Mouse (Mus musculus) neural tube, embryonic 14.5 days (tissue): ENCODE measurements around the gene Shroom1. TPM values are rescaled to one million over a fixed set of nuclear protein-coding genes. Genes with fewer than 3 reads are reported as not detected.
A peak's percentile ranks its signal among the peaks of the same experiment; 100 is the strongest.

Experiments
- ATAC-seq: fragments of 200-750 bp; cut with Nextera tagmentation; 2 replicates; pipeline ENCODE4 v1.8.0; 2017; ENCODE audit warnings: low read depth, mild to moderate bottlenecking, moderate TSS enrichment, moderate library complexity
- H3K27ac ChIP-seq: fragments of 300-500 bp; sonication (generic); 2 replicates; pipeline ENCODE4 v1.5.1; 2014; ENCODE audit warnings: low read depth, mild to moderate bottlenecking, control low read depth, low read length, moderate library complexity, mixed read lengths
- H3K27me3 ChIP-seq: fragments of 300-500 bp; sonication (generic); 2 replicates; pipeline ENCODE4 v1.6.1; 2014; ENCODE audit warnings: low read length; ENCODE audit not compliant: control insufficient read depth, insufficient read depth
- H3K36me3 ChIP-seq: fragments of 300-500 bp; sonication (generic); 2 replicates; pipeline ENCODE4 v1.6.1; 2014; ENCODE audit warnings: low read length, mixed read lengths; ENCODE audit not compliant: control insufficient read depth, insufficient read depth
- H3K4me1 ChIP-seq: fragments of 300-500 bp; sonication (generic); 2 replicates; pipeline ENCODE4 v1.6.1; 2014; ENCODE audit warnings: low read length; ENCODE audit not compliant: control insufficient read depth, insufficient read depth
- H3K4me2 ChIP-seq: fragments of 300-500 bp; sonication (generic); 2 replicates; pipeline ENCODE4 v1.6.1; 2014; ENCODE audit warnings: mild to moderate bottlenecking, low read depth, low read length, control low read depth
- H3K4me3 ChIP-seq: fragments of 300-500 bp; sonication (generic); 2 replicates; pipeline ENCODE4 v1.5.1; 2014; ENCODE audit warnings: low read depth, low read length, control low read depth, mixed read lengths
- H3K9ac ChIP-seq: fragments of 300-500 bp; sonication (generic); replicated peaks from 2 replicates; pipeline ENCODE4 v1.6.1; 2014; ENCODE audit warnings: low read depth, mild to moderate bottlenecking, control low read depth, low read length, mixed read lengths
- H3K9me3 ChIP-seq: fragments of 300-500 bp; sonication (generic); 2 replicates; pipeline ENCODE4 v1.6.1; 2016; ENCODE audit warnings: low read length; ENCODE audit not compliant: control insufficient read depth
- WGBS: fragments of 180-500 bp; shearing (Covaris S2); extraction: QIAGEN DNeasy Blood & Tissue Kit; methylation state at CpG from one replicate; pipeline ENCODE4 v1.1.7; 2014; 5-methylcytosine and 5-hydroxymethylcytosine counted together
- polyA plus RNA-seq: library from polyadenylated mRNA; unstranded; fragments of >200 nt; fragmentation: Nextera tagmentation; extraction: Ambion mirVana; gene quantifications from 2 replicates; pipeline ENCODE4 v1.2.1, GENCODE M21; 2014

The Shroom1 gene
- polyA plus RNA-seq, 1 experiment from 2014 or later: 1.8 TPM

- H3K36me3 ChIP-seq: no peaks in the 10 kb centered on the region
- no peaks in the 10 kb centered on the region for H3K9me3 ChIP-seq
- 78% methylated on average over 4 of the region's 4 CpGs for WGBS
- H3K27ac ChIP-seq: no peak overlapping the region
- ATAC-seq: no peak
- H3K4me1 ChIP-seq: peaks cover 17% of the 10 kb centered on the region
- H3K9ac ChIP-seq: no peak overlapping the region
- no peak overlapping the region for H3K4me3 ChIP-seq
- H3K27me3 ChIP-seq: peaks cover 34% of the 10 kb centered on the region
- no peak overlapping the region for H3K4me2 ChIP-seq
These were observed 24.2 kb downstream of the Shroom1 start for GRCm38 (mm10) chr11:53481088-53481730.

DNA sequence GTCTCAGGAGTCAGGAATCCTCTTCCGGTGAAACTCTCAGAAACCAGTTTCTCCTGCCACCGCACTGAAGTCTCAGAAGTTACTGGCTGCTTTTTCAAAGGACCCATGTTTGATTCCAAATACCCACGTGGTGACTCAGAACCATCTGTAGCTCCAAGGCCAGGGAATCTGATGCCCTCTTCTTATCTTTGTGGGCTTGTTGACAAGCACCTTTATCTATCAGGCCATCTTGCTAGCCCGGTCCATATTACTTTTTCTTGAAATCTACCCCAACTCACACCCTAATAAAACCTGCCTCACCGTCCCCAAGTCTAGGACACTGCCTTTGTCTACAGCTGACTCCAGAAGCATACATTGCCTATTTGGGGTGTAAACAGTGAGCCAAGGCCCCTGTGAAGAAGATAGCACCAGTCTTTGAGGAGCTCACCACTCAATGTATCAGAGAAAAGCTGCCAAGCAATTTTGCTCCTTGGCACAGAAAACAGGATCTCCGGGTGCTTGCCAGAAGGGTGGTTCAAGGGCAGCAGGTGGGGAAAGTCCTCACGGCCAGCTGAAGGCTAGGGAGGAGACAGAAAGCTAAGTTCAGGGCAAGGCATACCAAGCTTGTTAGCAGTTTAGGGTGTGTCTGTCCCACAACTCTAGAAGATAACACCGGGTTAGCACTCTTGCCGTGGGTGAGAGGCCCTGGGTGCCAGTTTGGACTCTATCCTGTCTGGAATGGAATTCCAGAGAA is 26.3 kb downstream of the Shroom1 start:
- ATAC-seq: no peak
- H3K36me3 ChIP-seq: no peaks in the 10 kb centered on the region

DNA sequence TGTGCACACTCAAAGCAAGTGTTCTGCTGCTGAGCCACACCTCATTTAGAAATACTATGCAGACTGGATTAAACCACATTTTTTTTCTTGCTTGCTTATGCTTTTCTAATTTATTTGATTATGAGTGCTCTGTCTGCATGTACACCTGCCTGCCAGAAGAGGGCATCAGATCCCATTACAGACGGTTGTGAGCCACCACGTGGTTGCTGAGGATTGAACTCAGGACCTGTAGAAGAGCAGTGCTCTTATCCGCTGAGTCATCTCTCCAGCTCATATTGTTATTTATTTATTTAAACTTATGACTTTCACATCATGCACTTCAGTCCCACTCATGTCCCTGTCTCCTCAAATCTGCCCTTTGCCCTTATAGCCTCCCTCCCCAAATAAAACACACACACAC is 28.7 kb downstream of the Shroom1 start:
- no peaks in the 10 kb centered on the region for H3K36me3 ChIP-seq
- H3K4me1 ChIP-seq: no peaks in the 10 kb centered on the region
- H3K9ac ChIP-seq: no peak overlapping the region
- no peak overlapping the region for H3K4me2 ChIP-seq
- no peak for ATAC-seq
- H3K9me3 ChIP-seq: no peaks in the 10 kb centered on the region
- peaks cover 13% of the 10 kb centered on the region for H3K27me3 ChIP-seq
- H3K4me3 ChIP-seq: no peak overlapping the region
- H3K27ac ChIP-seq: no peak overlapping the region
- 47% methylated on average over 3 of the region's 3 CpGs for WGBS

More for the DNA sequence above, 26.3 kb downstream of the Shroom1 start:
- no peaks in the 10 kb centered on the region for H3K9me3 ChIP-seq
- peaks cover 31% of the 10 kb centered on the region for H3K27me3 ChIP-seq
- 82% methylated on average over 9 of the region's 9 CpGs for WGBS
- peaks cover 16% of the 10 kb centered on the region for H3K4me1 ChIP-seq
- no peak overlapping the region for H3K9ac ChIP-seq
- no peak overlapping the region for H3K27ac ChIP-seq
- no peak overlapping the region for H3K4me3 ChIP-seq
- H3K4me2 ChIP-seq: no peak overlapping the region

- H3K36me3 ChIP-seq: no peaks in the 10 kb centered on the region
- H3K4me3 ChIP-seq: no peak overlapping the region
- ATAC-seq: no peak
- no peaks in the 10 kb centered on the region for H3K4me1 ChIP-seq
- no peak overlapping the region for H3K9ac ChIP-seq
- H3K27me3 ChIP-seq: peaks cover 11% of the 10 kb centered on the region
- no peak overlapping the region for H3K27ac ChIP-seq
- H3K9me3 ChIP-seq: no peaks in the 10 kb centered on the region
- 77% methylated on average over 3 of the region's 3 CpGs for WGBS
- H3K4me2 ChIP-seq: no peak overlapping the region
These were observed 29.3 kb downstream of the Shroom1 start for GRCm38 (mm10) chr11:53486351-53486750.

- peak overlapping the region; percentile 32 for H3K4me2 ChIP-seq
- WGBS: 14% methylated on average over 27 of the region's 27 CpGs
- no peaks in the 10 kb centered on the region for H3K36me3 ChIP-seq
- H3K9ac ChIP-seq: 0 out of 2 replicates have a peak overlapping the region, but pooled peaks have one; percentile 16
- H3K9me3 ChIP-seq: no peaks in the 10 kb centered on the region
- peak; percentile 54 for ATAC-seq
- H3K27ac ChIP-seq: no peak overlapping the region
- H3K27me3 ChIP-seq: peaks cover 7% of the 10 kb centered on the region
- H3K4me3 ChIP-seq: no peak overlapping the region
- no peaks in the 10 kb centered on the region for H3K4me1 ChIP-seq
These were observed 30.0 kb downstream of the Shroom1 start for GRCm38 (mm10) chr11:53486822-53487594.

DNA sequence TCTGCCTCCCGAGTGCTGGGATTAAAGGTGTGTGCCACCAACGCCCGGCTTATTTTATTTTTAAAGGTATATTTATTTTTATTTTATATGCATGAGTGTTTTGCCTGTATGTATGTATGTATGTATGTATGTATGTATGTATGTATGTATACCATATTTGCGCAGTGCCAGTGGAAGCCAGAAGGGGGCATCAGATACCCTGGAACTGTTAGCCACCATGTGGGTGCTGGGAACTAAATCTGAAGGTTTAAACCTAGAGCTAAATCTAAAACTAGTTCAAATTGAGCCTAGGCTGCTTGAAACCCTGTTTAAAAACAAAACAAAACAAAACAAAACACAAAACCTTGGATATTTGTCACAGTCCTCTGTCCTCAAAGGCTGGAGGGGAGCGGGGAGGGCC is 32.0 kb downstream of the Shroom1 start:
- no peak for ATAC-seq
- Histone ChIP-seq H3K4me1 (no peaks in the 10 kb centered on the region), H3K4me2 (no peak overlapping the region), H3K27me3 (peaks cover 7% of the 10 kb centered on the region), H3K9ac (no peak overlapping the region), H3K36me3 (no peaks in the 10 kb centered on the region), H3K4me3 (no peak overlapping the region), H3K27ac (no peak overlapping the region), H3K9me3 (no peaks in the 10 kb centered on the region)
- WGBS: 98% methylated on average over 5 of the region's 5 CpGs

- Histone ChIP-seq H3K36me3 (no peaks in the 10 kb centered on the region), H3K27me3 (peaks cover 7% of the 10 kb centered on the region), H3K27ac (no peak overlapping the region), H3K9ac (no peak overlapping the region), H3K9me3 (no peaks in the 10 kb centered on the region), H3K4me3 (no peak overlapping the region), H3K4me1 (no peaks in the 10 kb centered on the region), H3K4me2 (no peak overlapping the region)
- ATAC-seq: no peak
- WGBS: 76% methylated on average over 9 of the region's 9 CpGs
These were observed 32.4 kb downstream of the Shroom1 start for GRCm38 (mm10) chr11:53489421-53489820.

GRCm38 (mm10) chr11:53491954-53492401 is 35.0 kb downstream of the Shroom1 start:
- no peak overlapping the region for H3K9ac ChIP-seq
- H3K27me3 ChIP-seq: peaks cover 3% of the 10 kb centered on the region

More at GRCm38 (mm10) chr11:53491954-53492401, 35.0 kb downstream of the Shroom1 start:
- Histone ChIP-seq H3K9me3 (no peaks in the 10 kb centered on the region), H3K36me3 (no peaks in the 10 kb centered on the region), H3K4me2 (no peak overlapping the region), H3K4me3 (no peak overlapping the region), H3K4me1 (peaks cover 3% of the 10 kb centered on the region; the same call in 1 of the 2 replicates), H3K27ac (no peak overlapping the region)
- ATAC-seq: peak; percentile 60; the same call in 1 of the 2 replicates
- 5% methylated on average over 8 of the region's 8 CpGs for WGBS
